Mouse (Mus musculus) kidney, postnatal 10 days (tissue): Measurements from ENCODE around the gene Rtca.

Experiments
- DNase-seq: peaks from one replicate; pipeline ENCODE4 v3.0.0; 2021; ENCODE audit warnings: mixed read lengths

Rtca gene

GRCm38 (mm10) chr3:116474602-116475001, 33.4 kb downstream of the Rtca start:
- no peak for DNase-seq

- no peak for DNase-seq
Observed at GRCm38 (mm10) chr3:116465709-116466108, 42.3 kb downstream of the Rtca start.

- no peak for DNase-seq
Observed at GRCm38 (mm10) chr3:116464318-116464717, 43.7 kb downstream of the Rtca start.

- no peak for DNase-seq
Observed at GRCm38 (mm10) chr3:116461053-116461452, 47.0 kb downstream of the Rtca start.

GRCm38 (mm10) chr3:116454529-116454928, 53.5 kb downstream of the Rtca start:
- DNase-seq, result no peak

GRCm38 (mm10) chr3:116450741-116451140, 57.3 kb downstream of the Rtca start:
- no peak for DNase-seq

GRCm38 (mm10) chr3:116444327-116444726, 63.7 kb downstream of the Rtca start:
- no peak for DNase-seq

GRCm38 (mm10) chr3:116442788-116443187, 65.2 kb downstream of the Rtca start:
- no peak for DNase-seq

GRCm38 (mm10) chr3:116441518-116442205, 66.3 kb downstream of the Rtca start:
- DNase-seq, result no peak

GRCm38 (mm10) chr3:116440066-116440997, 67.7 kb downstream of the Rtca start:
- DNase-seq, result no peak
